Mouse (Mus musculus) liver, adult 2 months (tissue): ENCODE measurements around the gene Plekho1.

ENCODE experiments used
- CTCF ChIP-seq: fragments of 200-500 bp; IDR thresholded peaks from 2 replicates; pipeline ENCODE4 v1.5.1; 2011; ENCODE audit warnings: low read depth, low read length, control low read depth
- POLR2A ChIP-seq: fragments of 200-500 bp; IDR thresholded peaks from 2 replicates; pipeline ENCODE4 v1.6.1; 2011; ENCODE audit warnings: low read length, control low read depth; ENCODE audit not compliant: insufficient read depth; ENCODE audit errors: extremely low read depth

- TF ChIP-seq CTCF: no peak
- no peak for TF ChIP-seq POLR2A
Measured at GRCm38 (mm10) chr3:95955318-95955717, 40.5 kb downstream of the Plekho1 start.
